Mouse (Mus musculus) mouse trophoblast stem cell (cell line): ENCODE results near the gene Scgb1a1.
"Not testable (repeated sequence)": the region's sequence is repeated elsewhere in the genome, so short reads cannot be mapped to it uniquely, and the experiment has no call there.

Experiments
- in situ Hi-C, 2 experiments: fragments of 300-500 bp; cut with MseI, MboI; formaldehyde crosslinking; loops; 2 replicates in 1 of 2; 3 replicates in 1 of 2; pipeline ENCODE4 v1.15.1; 2025

Gene Scgb1a1

GRCm38 (mm10) chr19:9069687-9070307 lies 18.0 kb downstream of the Scgb1a1 start:
- in situ Hi-C loops, result no loop called here

GRCm38 (mm10) chr19:9067292-9067691 lies 20.5 kb downstream of the Scgb1a1 start:
- in situ Hi-C loops, result no loop called here

- in situ Hi-C loops, result no loop called here
Observed at GRCm38 (mm10) chr19:9065621-9066561, 21.9 kb downstream of the Scgb1a1 start.

- in situ Hi-C loops, result no loop called here
Observed at GRCm38 (mm10) chr19:9063831-9064230, 23.9 kb downstream of the Scgb1a1 start.

- in situ Hi-C loops, result no loop called here
Observed at GRCm38 (mm10) chr19:9062822-9063221, 24.9 kb downstream of the Scgb1a1 start.

GRCm38 (mm10) chr19:9061221-9061893 lies 26.4 kb downstream of the Scgb1a1 start:
- in situ Hi-C loops, result no loop called here

GRCm38 (mm10) chr19:9060103-9060502 lies 27.7 kb downstream of the Scgb1a1 start:
- in situ Hi-C loops, result no loop called here

- in situ Hi-C loops, result no loop called here
Observed at GRCm38 (mm10) chr19:9059391-9059790, 28.4 kb downstream of the Scgb1a1 start.

GRCm38 (mm10) chr19:9058944-9059343 lies 28.8 kb downstream of the Scgb1a1 start:
- in situ Hi-C loops, result no loop called here

GRCm38 (mm10) chr19:9058331-9058884 lies 29.4 kb downstream of the Scgb1a1 start:
- in situ Hi-C loops, result no loop called here

GRCm38 (mm10) chr19:9057679-9058078 lies 30.1 kb downstream of the Scgb1a1 start:
- in situ Hi-C loops, result no loop called here

- in situ Hi-C loops, result no loop called here
Observed at GRCm38 (mm10) chr19:9055703-9056355, 31.9 kb downstream of the Scgb1a1 start.

GRCm38 (mm10) chr19:9055153-9055552 lies 32.6 kb downstream of the Scgb1a1 start:
- in situ Hi-C loops, result no loop called here

GRCm38 (mm10) chr19:9052803-9053431 lies 34.8 kb downstream of the Scgb1a1 start:
- in situ Hi-C loops, result no loop called here

- in situ Hi-C loops, result not testable (repeated sequence)
Observed at GRCm38 (mm10) chr19:9051985-9052384, 35.8 kb downstream of the Scgb1a1 start.

- in situ Hi-C loops, result no loop called here
Observed at GRCm38 (mm10) chr19:9050294-9051229, 37.2 kb downstream of the Scgb1a1 start.

- in situ Hi-C loops, result no loop called here
Observed at GRCm38 (mm10) chr19:9048981-9049687, 38.6 kb downstream of the Scgb1a1 start.

GRCm38 (mm10) chr19:9047946-9048387 lies 39.8 kb downstream of the Scgb1a1 start:
- in situ Hi-C loops, result no loop called here
